Mouse (Mus musculus): ENCODE results near the gene Clec4a1. TPM values are rescaled to one million over a fixed set of nuclear protein-coding genes. Genes with fewer than 3 reads are reported as not detected.

The Clec4a1 gene
- 0.62 TPM for polyA plus RNA-seq (2017; shearing (Covaris generic))

DNA sequence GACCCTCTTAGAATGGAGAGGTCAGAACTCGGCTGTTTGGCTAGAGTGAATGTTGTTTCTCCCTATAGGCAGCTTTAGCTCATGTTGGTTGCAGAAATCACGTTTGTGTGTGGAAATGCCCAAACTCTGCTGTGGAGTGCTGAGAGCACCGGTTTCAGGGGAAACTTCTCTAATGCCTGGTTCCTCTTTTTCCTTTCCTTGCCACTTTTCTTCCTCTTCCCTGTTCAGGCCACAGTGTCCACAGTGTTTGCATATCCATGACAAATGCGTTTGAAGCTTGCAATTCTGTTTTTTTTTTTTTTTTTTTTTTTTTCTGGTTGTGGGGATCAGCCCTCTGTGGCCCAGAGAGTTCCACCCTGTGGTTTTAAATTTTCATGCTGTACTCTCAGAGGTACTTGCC, at the start of gene Clec4a1:
Gene Clec4a1 (plus strand): TSS at position 398 of the 400 bp plus-strand sequence.

DNA sequence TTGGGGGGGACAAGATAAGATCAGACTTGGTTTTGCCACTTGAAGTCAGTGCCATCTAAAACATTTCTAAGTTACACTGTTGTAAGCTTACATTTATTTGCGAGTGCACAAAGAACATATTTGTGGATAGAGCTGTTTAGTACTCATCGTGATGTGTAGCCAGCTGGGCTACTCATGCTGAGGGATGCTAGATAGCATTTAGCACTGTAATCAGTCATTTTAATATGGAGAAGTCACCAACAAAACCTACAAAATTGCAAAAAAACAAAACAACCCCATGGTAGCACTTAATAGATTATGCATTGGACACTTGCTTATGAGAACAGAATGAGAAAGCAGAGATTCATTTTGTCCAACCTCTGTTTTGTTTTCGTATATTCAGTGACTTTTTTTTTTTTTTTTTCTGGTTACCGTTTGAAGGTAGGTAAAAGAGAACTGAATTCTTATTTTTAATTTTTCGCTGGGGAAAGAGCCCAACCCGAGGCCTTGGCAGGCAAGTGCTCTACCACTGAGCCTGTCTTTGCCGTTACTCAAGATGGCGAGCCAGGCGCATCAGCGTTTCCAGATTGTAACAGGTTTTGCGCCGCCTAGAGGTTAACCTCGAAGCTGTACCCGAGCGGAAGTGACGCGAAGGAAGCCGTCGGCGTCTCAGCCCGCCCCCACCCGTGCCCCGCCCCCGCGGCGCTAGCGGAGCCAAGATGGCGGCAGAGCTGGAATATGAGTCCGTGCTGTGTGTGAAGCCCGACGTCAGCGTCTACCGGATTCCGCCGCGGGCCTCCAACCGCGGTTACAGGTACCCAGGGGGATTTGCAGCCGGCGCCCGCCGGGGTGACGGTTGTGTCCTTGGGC, 47.6 kb upstream of the Clec4a1 start, which contains the start of gene Necap1:
Gene Necap1 (plus strand): TSS at position 604 of the 849 bp plus-strand sequence.

DNA sequence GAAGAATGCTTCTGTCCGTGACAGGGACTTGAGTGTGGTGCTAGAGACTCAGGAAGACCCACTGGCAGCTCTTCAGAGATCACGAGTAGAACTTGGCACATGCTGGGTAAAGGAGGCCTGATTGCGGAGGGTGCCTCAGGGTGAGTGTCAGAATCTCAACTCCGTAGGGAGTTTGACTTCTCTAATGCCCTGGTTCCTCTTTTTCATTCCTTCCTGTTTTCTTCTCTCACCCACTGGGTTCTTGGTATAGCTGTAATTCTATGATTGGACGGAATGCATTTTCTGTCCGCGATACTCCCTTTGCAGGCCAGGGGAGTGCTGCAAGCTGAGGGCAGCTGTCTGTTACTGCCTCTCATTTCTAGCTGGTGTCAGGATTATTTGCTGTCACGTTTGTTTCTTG, 30.8 kb downstream of the Clec4a1 start, which contains the start of gene Clec4a3:
Gene Clec4a3 (plus strand): TSS at position 115 of the 400 bp plus-strand sequence.

Other genes starting within 250 kb of the Clec4a1 start
- not detected for gene Nanog, start 214.4 kb upstream of the Clec4a1 start, polyA plus RNA-seq (2017; shearing (Covaris generic))
- gene Slc2a3, start 120.2 kb upstream of the Clec4a1 start, polyA plus RNA-seq (2017; shearing (Covaris generic)), result 134 TPM
- 8.9 TPM for gene Foxj2, start 101.9 kb upstream of the Clec4a1 start, polyA plus RNA-seq (2017; shearing (Covaris generic))
- not detected for gene C3ar1, start 65.7 kb upstream of the Clec4a1 start, polyA plus RNA-seq (2017; shearing (Covaris generic))
- gene Necap1, start 47.4 kb upstream of the Clec4a1 start, polyA plus RNA-seq (2017; shearing (Covaris generic)), result 39.8 TPM
- gene Clec4a3, start 30.7 kb downstream of the Clec4a1 start, polyA plus RNA-seq (2017; shearing (Covaris generic)), result 2.5 TPM
- not detected for gene Clec4a4, start 68.5 kb downstream of the Clec4a1 start, polyA plus RNA-seq (2017; shearing (Covaris generic))
- 0.82 TPM for gene Clec4b1, start 128.1 kb downstream of the Clec4a1 start, polyA plus RNA-seq (2017; shearing (Covaris generic))
- gene Clec4a2, start 184.6 kb downstream of the Clec4a1 start, polyA plus RNA-seq (2017; shearing (Covaris generic)), result 1.2 TPM

Measured in inflammation-experienced regulatory T-cells, adult 16 weeks (primary cell).